ENCODE assay signal across 13 mouse cellular contexts in the genomic region with DNA sequence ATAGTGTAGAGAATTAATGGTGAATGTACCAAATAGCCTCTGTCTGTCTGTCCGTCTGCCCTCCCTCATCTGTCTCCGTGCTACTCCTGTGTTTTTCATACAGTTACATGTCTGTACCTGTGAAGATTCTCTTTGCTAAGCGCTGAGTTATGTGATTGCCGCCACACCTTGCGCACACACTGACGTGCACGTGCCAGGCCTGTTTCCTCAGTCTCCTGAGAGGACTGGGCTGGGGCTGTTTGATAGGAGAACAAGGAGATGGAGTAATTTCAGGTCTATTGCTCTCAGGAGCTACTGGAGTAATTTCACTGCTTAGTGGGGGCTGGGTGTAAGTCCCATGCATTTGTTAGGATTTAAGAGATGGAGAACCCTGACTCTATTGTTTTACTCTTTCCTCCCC. TPM values are rescaled to one million over a fixed set of nuclear protein-coding genes. Genes with fewer than 3 reads are reported as not detected.
"Had no signal": no experiment of that assay in that cellular context is flagged by ENCODE, and none has a peak within 500 bp of the region (broad histone marks: within the 10 kb centered on the region; RNA-seq: fewer than 3 reads in every experiment).

No protein-coding gene starts in this region.

- H3K36me3 ChIP-seq: limb, embryonic 12.5 days; liver, embryonic 13.5 days; lung, embryonic 15.5 days; midbrain, embryonic 13.5 days had no signal

- H3K9me3 ChIP-seq: limb, embryonic 12.5 days; liver, embryonic 13.5 days; lung, embryonic 15.5 days; midbrain, embryonic 13.5 days had no signal

- DNase-seq: kidney, adult 11 months; kidney, postnatal 10 days; liver; liver, embryonic 13.5 days; liver, postnatal 0 days; right cerebral cortex, postnatal 14 days; thymus, adult 2 months; thymus, postnatal 25 days had no signal

- H3K4me3 ChIP-seq: left cerebral cortex, adult 2 months; limb, embryonic 12.5 days; liver, embryonic 13.5 days; lung, embryonic 15.5 days; midbrain, embryonic 13.5 days had no signal

- H3K9ac ChIP-seq: limb, embryonic 12.5 days; liver, embryonic 13.5 days; liver, postnatal 0 days; lung, embryonic 15.5 days; midbrain, embryonic 13.5 days had no signal

- H3K27ac ChIP-seq: hindbrain, postnatal 0 days; left cerebral cortex, adult 2 months; limb, embryonic 12.5 days; liver, embryonic 13.5 days; lung, embryonic 15.5 days; midbrain, embryonic 13.5 days had no signal

- ATAC-seq: hindbrain, postnatal 0 days; liver, postnatal 0 days; midbrain, embryonic 13.5 days had no signal

- H3K27me3 ChIP-seq: limb, embryonic 12.5 days; liver, embryonic 13.5 days; lung, embryonic 15.5 days; midbrain, embryonic 13.5 days had no signal

- H3K4me1 ChIP-seq: limb, embryonic 12.5 days; liver, embryonic 13.5 days; lung, embryonic 15.5 days; midbrain, embryonic 13.5 days had no signal

- H3K4me2 ChIP-seq: limb, embryonic 12.5 days; liver, embryonic 13.5 days; lung, embryonic 15.5 days; midbrain, embryonic 13.5 days had no signal

RNA-seq across cellular contexts. Expression of gene Capns2, which starts 6.2 kb away (rescaled TPM):
- polyA plus RNA-seq: hindbrain, postnatal 0 days; liver, embryonic 13.5 days; liver, postnatal 0 days had no signal
